Mouse (Mus musculus): ENCODE results near the gene Myo1c. TPM values are rescaled to one million over a fixed set of nuclear protein-coding genes. Genes with fewer than 3 reads are reported as not detected.

Myo1c gene
- polyA plus RNA-seq, 1 experiment: 177 TPM

DNA sequence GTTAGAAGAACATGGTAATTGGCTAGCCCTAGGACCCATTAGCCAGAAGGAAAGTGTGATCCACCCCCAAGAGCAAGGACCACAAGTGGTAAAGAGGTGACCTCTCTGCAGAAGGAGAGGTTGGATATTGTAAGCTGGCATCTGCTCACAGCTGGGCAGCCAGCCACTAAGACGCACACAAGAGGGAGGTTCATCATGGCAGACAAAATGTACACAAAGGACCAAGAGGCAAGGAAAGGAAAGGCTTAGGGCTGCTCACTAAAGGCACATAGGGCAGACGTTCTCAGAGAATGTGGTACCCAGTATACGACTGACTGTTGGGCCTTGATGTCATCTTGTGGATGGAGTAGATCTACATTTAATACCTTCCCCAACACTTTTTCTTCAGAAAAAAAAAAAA, 24.6 kb downstream of the Myo1c start:
- Histone ChIP-seq H3K4me2 (ENCODE audit: low read depth) (no peak overlapping the region), H3K4me3 (no peak overlapping the region), H3K36me3 (ENCODE audit: control insufficient read depth, insufficient read depth) (peaks cover 27% of the 10 kb centered on the region), H3ac (ENCODE audit: control insufficient read depth, insufficient read length) (no peak overlapping the region), H3K27me3 (ENCODE audit: control insufficient read depth, insufficient read depth, insufficient read length) (no peaks in the 10 kb centered on the region), H3K79me2 (ENCODE audit: control insufficient read depth, insufficient read depth) (peaks cover 6% of the 10 kb centered on the region)
- TF ChIP-seq POLR2AphosphoS2 (IDR thresholded peaks at IDR 0.05; ENCODE audit: insufficient read length, low read depth) (peak; percentile 87), POLR2A (IDR thresholded peaks at IDR 0.05; ENCODE audit: insufficient read length, low read depth) (no peak)

DNA sequence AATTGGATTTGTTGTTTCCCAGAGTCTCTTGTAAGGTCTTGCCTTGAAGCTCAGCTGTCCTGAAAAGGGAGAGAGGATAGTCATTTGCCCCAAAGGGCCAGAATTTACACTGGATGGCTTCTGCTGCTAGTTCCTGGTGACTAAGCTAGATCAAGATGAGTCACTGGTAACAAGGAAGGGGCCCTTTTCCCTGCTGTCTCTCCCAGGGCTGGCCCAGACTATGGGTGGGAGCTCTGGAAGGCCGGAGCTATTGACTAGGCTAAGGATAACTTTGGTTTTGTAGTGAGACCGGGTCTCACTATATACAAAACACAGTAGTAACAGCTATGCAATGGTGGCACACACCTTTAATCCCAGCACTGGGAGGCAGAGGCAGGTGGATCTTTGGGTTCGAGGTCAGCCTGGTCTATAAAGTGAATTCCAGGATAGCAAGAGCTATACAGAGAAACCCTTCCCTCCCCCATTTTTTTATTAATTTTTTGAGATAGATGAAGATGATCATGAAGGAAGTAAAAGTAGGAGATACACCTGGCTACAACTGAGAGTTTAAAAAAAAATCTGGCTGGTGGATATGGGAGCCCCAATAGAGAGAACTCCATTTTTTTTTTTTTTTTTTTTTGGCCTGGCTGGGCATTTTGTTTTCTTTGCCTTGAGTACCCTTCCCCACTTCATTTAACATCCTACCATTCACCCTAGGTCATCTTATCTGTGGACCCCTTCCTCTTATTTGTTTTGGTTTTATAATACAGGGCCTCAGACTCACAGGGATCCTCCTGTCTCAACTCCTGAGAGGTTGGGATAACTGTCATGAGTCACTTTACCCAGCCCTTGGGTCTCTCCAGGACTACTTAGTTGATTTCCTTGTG, 27.8 kb downstream of the Myo1c start:
- peak overlapping the region; percentile 77 for H3K4me2 ChIP-seq (ENCODE audit: low read depth)
- no peaks in the 10 kb centered on the region for H3K27me3 ChIP-seq (ENCODE audit: control insufficient read depth, insufficient read depth, insufficient read length)
- peak overlapping the region; percentile 78 for H3K4me3 ChIP-seq
- no peak for TF ChIP-seq TCF12 (IDR thresholded peaks at IDR 0.05; ENCODE audit: insufficient read depth, poor library complexity, severe bottlenecking)
- no peak for TF ChIP-seq REST (IDR thresholded peaks at IDR 0.05; ENCODE audit: insufficient read depth, insufficient read length)
- no peak for TF ChIP-seq CEBPB (IDR thresholded peaks at IDR 0.05; ENCODE audit: insufficient read depth, poor library complexity, severe bottlenecking)
- TF ChIP-seq MAX (IDR thresholded peaks at IDR 0.05; ENCODE audit: low read depth): no peak
- TF ChIP-seq USF1 (IDR thresholded peaks at IDR 0.05; ENCODE audit: low read depth): no peak
- TF ChIP-seq TCF3 (IDR thresholded peaks at IDR 0.05; ENCODE audit: insufficient read length, low read depth): no peak
- TF ChIP-seq POLR2A (IDR thresholded peaks at IDR 0.05; ENCODE audit: insufficient read length, low read depth): no peak
- no peak for TF ChIP-seq POLR2AphosphoS2 (IDR thresholded peaks at IDR 0.05; ENCODE audit: insufficient read length, low read depth)
- no peak for TF ChIP-seq MYOG (IDR thresholded peaks at IDR 0.05; ENCODE audit: control insufficient read depth in 1 of 3, insufficient read depth in 1 of 3, insufficient read length in 2 of 3, low read depth in 2 of 3)
- no peak for TF ChIP-seq MYOD1 (IDR thresholded peaks at IDR 0.05; ENCODE audit: control insufficient read depth in 1 of 3, insufficient read length in 2 of 3, low read depth in 2 of 3)
- TF ChIP-seq SRF (IDR thresholded peaks at IDR 0.05; ENCODE audit: control insufficient read depth, insufficient read length, low read depth): no peak
- no peak for TF ChIP-seq E2F4 (IDR thresholded peaks at IDR 0.05; ENCODE audit: insufficient read depth)
- H3ac ChIP-seq (ENCODE audit: control insufficient read depth, insufficient read length): no peak overlapping the region
- peaks cover 38% of the 10 kb centered on the region for H3K79me2 ChIP-seq (ENCODE audit: control insufficient read depth, insufficient read depth)
- peaks cover 8% of the 10 kb centered on the region for H3K36me3 ChIP-seq (ENCODE audit: control insufficient read depth, insufficient read depth)

DNA sequence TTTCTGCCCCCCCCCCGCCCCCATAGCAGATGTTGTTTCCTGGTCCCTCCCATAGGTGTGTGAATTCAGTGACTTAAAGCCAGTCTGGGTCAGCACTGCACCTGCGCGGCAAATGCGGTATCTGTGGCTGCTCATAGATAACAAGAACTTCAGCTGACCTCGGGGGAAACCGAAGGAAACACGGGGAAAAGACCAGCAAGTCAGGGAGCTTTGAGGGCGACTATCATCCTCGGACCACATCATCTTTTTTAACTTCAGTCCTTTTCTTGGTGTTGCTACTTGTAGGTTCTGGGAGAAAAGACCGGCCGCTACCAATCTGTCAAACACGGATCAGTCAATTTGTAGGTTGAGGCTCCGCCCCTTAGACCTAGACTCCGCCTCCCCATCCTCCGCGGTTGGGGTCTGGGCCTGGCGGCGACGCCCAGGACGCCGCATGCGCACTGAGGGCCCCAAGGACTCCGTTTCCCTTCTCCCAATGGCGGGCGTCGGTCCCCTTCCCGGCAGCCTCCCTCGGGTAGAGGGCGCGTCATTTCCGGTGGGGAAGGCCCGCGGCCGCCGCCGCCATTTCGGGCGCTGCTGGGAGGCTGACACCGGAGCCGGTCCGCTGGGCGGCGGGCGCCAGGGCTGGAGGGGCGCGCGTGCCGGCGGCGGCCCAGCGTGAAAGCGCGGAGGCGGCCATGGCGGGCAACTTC, 28.6 kb downstream of the Myo1c start, which contains the start of gene Crk:
Gene Crk, plus strand, starts transcription at position 513 of the 692 bp plus-strand sequence.
- TF ChIP-seq REST (IDR thresholded peaks at IDR 0.05; ENCODE audit: insufficient read depth, insufficient read length): no peak
- TF ChIP-seq E2F4 (IDR thresholded peaks at IDR 0.05; ENCODE audit: insufficient read depth): peak; percentile 4
- TF ChIP-seq MYOD1 (IDR thresholded peaks at IDR 0.05; ENCODE audit: control insufficient read depth in 1 of 3, insufficient read length in 2 of 3, low read depth in 2 of 3): peak in 1 of 3 experiments; percentile 6
- peak in 1 of 3 experiments; percentile 9 for TF ChIP-seq MYOG (IDR thresholded peaks at IDR 0.05; ENCODE audit: control insufficient read depth in 1 of 3, insufficient read depth in 1 of 3, insufficient read length in 2 of 3, low read depth in 2 of 3)
- no peak for TF ChIP-seq MAX (IDR thresholded peaks at IDR 0.05; ENCODE audit: low read depth)
- TF ChIP-seq POLR2A (IDR thresholded peaks at IDR 0.05; ENCODE audit: insufficient read length, low read depth): peak; percentile 93
- TF ChIP-seq SRF (IDR thresholded peaks at IDR 0.05; ENCODE audit: control insufficient read depth, insufficient read length, low read depth): peak; percentile 43
- TF ChIP-seq CEBPB (IDR thresholded peaks at IDR 0.05; ENCODE audit: insufficient read depth, poor library complexity, severe bottlenecking): no peak
- TF ChIP-seq POLR2AphosphoS2 (IDR thresholded peaks at IDR 0.05; ENCODE audit: insufficient read length, low read depth): peak; percentile 77
- no peak for TF ChIP-seq USF1 (IDR thresholded peaks at IDR 0.05; ENCODE audit: low read depth)
- TF ChIP-seq TCF12 (IDR thresholded peaks at IDR 0.05; ENCODE audit: insufficient read depth, poor library complexity, severe bottlenecking): no peak
- no peak for TF ChIP-seq TCF3 (IDR thresholded peaks at IDR 0.05; ENCODE audit: insufficient read length, low read depth)
- Histone ChIP-seq H3K4me2 (ENCODE audit: low read depth) (peak within 1 kb of the TSS; percentile 77), H3K27me3 (ENCODE audit: control insufficient read depth, insufficient read depth, insufficient read length) (no peaks in the 10 kb centered on the region), H3K4me3 (peak within 1 kb of the TSS; percentile 78), H3K79me2 (ENCODE audit: control insufficient read depth, insufficient read depth) (peaks cover 46% of the 10 kb centered on the region), H3ac (ENCODE audit: control insufficient read depth, insufficient read length) (peak within 1 kb of the TSS; percentile 89), H3K36me3 (ENCODE audit: control insufficient read depth, insufficient read depth) (peaks cover 8% of the 10 kb centered on the region)

GRCm38 (mm10) chr11:75679439-75680171, 29.3 kb downstream of the Myo1c start:
- no peak for TF ChIP-seq TCF12 (IDR thresholded peaks at IDR 0.05; ENCODE audit: insufficient read depth, poor library complexity, severe bottlenecking)
- TF ChIP-seq POLR2AphosphoS2 (IDR thresholded peaks at IDR 0.05; ENCODE audit: insufficient read length, low read depth): peak; percentile 22
- TF ChIP-seq MYOD1 (IDR thresholded peaks at IDR 0.05; ENCODE audit: control insufficient read depth in 1 of 3, insufficient read length in 2 of 3, low read depth in 2 of 3): no peak
- TF ChIP-seq REST (IDR thresholded peaks at IDR 0.05; ENCODE audit: insufficient read depth, insufficient read length): no peak
- TF ChIP-seq SRF (IDR thresholded peaks at IDR 0.05; ENCODE audit: control insufficient read depth, insufficient read length, low read depth): peak; percentile 1
- TF ChIP-seq CEBPB (IDR thresholded peaks at IDR 0.05; ENCODE audit: insufficient read depth, poor library complexity, severe bottlenecking): no peak
- Histone ChIP-seq H3K4me2 (ENCODE audit: low read depth) (peak overlapping the region; percentile 68), H3ac (ENCODE audit: control insufficient read depth, insufficient read length) (peak overlapping the region; percentile 89), H3K4me3 (peak overlapping the region; percentile 78), H3K27me3 (ENCODE audit: control insufficient read depth, insufficient read depth, insufficient read length) (no peaks in the 10 kb centered on the region), H3K36me3 (ENCODE audit: control insufficient read depth, insufficient read depth) (peaks cover 16% of the 10 kb centered on the region), H3K79me2 (ENCODE audit: control insufficient read depth, insufficient read depth) (peaks cover 53% of the 10 kb centered on the region)
